Mouse (Mus musculus) cerebellum, postnatal 25 days (tissue): ENCODE measurements around the gene Hemgn.

Source experiments
- DNase-seq, 2 experiments: peaks; one replicate each; pipeline ENCODE4 v3.0.0; 2021; ENCODE audit warnings: mixed read lengths in 2 of 2

The Hemgn gene

DNA sequence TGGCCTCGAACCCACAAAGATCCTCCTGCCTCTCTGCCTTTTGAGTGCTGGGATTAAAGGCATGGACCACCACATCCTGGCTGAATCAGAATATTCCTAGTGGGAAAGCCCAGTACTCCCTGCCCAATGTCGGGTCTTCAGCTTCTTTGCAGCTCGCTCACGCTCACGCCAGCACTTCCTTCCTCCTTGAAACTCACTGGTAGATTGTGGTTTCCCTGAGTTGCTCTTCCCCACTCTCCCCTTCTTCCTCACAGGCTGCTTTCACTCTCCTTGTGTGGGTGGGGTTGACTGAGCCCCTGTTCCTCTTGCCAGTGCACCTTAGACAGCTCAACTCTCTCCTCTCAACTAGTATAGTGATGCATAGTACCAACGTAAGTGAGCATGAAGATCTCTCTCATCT lies 1.8 kb downstream of the Hemgn start:
- no peak for DNase-seq

DNA sequence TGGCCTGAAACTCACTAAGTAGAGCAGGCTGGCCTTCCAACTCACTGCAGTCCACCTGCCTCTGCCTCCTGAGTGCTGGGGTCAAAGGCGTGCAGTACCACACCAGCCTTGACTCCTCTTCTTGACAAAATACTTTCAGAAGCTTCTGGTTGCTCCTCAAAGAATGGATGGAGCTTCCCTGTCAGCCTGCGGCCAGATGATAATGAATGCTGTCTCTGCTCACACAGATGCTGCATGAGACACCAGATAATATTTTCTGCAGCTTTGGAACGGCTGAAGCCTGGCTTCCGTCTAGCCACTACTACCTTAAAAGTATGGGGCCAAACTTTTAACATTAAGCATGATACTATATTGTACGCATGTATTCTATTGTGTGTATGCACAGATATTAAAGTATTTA lies 2.6 kb downstream of the Hemgn start:
- no peak for DNase-seq

DNA sequence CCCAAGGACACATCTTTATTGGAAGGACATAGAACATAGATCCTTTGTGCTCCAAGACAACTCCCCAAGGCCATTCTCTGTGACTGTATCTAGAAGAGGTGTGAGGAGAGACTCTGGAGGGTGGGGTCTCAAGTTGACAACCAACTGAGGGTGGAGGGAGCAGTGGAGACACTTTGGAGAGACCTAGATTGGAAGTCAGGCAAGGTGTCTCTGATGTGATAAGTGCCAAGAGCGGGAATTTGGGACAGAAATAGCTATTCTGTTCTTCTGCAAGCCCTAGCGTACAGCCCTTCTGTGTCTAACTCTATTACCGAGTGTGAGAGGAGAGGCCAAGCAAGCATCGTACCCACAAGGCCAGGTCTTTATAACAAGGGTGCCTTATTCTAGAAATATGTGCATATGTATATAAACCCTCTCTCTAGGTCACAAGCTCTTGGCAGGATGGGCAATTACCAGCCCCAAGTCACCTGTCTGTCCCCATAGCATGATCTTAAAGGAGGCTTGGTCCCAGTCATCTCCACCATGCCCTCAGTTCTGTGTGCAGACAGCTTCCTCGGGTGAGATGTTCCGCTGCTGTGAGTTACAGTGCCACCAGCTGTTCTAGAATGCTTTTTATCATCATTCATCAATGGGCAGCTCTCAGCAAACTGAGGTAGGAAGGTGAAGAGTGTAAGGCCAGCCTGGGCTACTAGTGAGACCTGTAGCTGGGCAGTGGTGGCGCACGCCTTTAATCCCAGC lies 6.2 kb downstream of the Hemgn start:
- DNase-seq, result no peak

DNA sequence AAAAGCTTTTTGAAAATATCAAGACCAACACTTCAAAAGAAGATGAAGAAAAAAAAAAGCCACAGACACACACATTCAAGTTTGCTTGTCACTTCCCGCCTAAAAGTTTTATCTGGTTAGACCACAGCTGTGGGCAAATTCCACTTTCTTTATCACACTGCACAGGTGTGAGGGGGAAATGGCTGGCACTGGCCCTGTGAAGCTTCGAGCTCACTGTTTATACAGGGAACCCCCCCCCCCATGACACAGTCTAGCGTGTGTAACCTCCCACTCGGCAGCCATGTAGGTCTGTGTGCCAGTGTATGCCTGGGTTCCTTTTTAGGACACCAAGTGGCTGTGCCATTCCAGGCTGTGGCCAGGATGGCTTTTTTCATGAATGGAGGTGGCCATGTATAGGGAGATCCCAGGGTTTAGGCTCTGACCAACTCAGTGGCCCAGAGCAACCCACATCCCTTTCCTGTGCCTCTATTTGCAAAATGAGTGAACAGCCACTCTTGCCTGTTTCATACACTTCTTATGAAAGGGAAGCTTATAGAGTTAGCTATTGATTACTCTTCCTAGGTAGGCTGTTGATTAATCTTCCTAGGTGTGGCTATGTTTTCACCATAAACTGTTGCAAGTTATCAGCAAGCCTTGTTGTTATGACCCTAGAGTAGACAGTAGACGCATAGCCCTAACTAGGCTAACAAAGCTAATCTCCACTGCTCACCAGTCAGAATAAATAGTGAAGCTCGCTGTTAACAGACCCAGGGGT lies 9.1 kb downstream of the Hemgn start:
- DNase-seq, result no peak

DNA sequence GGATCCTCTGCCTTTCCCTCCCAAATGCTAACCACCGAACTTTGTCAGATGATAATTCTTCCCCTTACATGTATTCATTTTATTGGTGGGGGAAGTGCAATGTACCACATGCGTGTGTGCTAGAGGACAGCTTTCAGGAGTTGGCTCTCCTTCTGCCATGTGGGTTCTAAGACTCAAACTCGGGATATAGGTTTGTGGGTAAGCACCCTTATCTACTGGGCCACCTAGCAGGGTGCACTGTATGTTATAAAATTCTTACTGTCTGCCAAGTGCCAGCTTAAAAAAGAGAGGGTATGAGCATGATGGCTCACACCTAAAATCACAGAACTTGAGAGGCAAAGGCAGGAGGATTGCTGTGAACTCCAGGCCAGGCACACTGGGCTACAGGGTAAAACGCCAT lies 14.5 kb downstream of the Hemgn start:
- no peak for DNase-seq

DNA sequence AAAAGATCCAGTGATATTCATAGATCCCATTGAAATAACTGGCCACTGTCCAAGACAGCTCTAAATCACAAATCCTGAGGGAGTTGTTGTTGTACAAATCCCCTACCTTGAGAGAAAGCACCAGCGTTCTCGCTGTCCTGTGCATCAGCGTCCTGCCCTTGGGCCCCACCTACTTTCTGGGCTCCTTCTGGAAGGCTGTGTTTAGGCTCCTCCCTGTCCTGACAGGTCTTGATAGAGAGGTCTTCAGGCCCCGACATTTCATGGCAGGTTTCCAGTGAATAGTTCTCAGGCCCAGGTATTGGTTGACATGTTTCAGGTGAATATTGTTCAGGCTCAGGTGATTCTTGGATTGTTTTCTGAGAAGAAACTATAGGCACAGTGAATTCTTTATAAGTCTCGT lies 17.6 kb downstream of the Hemgn start:
- DNase-seq, result no peak

DNA sequence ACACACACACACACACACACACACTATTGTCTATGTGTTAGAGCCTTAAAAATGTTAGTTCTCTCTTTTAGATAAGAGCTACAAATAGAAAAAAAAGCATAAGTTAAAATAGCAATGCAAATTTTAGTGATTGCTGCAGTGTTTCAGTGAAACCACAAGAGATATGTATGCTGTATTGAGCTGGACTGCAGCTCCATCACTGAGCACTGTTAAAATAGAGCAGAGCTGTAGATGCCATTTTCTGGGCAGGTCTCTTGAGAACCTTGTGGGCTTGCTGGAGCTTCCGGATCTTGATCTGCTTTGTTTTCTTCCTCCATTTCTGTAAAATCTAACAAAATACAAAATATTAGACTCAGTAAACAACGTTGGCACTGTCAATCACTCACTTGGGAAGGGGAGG lies 18.9 kb downstream of the Hemgn start:
- DNase-seq, result no peak

DNA sequence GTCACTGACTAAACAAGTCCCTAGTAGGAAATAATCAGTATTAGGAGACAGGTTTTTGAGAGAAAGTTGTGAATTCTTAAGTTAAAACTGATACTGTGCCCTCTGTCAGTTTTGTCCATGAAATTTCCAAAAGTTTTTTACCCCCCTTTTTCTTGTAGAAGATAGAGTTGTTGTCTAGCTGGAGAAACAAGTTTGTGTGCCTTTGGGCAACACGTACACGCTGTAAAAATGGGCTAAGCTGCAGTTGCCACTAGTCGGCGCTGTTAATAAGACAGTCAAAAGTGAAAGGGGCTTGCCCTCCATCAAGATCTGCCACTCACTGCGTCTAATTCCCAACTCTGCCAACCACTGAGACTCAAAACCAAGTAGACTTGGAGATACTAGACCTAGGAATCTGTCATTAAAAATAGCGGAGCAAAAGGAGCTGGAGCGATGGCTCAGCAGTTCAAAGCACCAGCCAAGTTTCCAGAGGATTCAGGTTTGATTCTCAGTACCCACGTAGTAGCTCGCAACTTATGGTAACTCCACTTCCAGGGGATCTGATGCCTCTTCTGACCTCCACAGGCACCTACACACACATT lies 22.8 kb downstream of the Hemgn start:
- DNase-seq, result peak; percentile 79 to 87

DNA sequence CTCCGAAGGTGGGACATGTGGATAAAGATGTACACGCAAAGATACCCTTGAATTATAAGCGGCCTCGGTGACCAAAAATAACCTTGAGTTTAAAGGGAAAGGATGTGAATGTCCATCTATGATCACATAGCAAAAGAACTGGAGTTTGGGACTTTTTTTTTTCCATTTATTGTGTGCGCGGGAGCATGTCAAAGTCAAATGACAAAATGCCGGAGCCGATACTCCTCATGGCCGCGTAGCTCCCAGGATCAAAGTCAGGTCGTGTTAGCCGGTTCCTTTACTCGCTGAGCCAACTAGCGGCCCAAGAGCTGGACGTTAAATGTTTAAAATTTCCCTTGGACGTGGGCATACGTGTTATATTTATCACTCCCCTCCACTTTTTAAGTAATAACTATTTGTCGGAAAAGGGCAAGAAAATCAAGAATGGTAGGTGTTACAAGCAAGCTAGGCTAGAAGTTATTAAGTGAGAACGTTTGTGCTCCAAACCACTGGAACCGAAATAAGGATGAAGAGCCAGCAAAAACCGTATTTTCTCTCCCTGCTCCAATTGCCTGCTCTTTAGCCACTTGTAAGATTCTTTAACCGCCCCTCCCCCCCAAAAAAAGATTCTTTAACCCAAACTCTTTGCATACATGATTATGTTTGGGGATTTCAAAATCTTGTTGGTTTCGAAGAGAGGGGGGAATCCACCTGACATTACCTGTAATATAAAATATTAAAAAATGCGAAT lies 23.5 kb downstream of the Hemgn start:
- peak in 1 of 2 experiments; percentile 60 for DNase-seq

DNA sequence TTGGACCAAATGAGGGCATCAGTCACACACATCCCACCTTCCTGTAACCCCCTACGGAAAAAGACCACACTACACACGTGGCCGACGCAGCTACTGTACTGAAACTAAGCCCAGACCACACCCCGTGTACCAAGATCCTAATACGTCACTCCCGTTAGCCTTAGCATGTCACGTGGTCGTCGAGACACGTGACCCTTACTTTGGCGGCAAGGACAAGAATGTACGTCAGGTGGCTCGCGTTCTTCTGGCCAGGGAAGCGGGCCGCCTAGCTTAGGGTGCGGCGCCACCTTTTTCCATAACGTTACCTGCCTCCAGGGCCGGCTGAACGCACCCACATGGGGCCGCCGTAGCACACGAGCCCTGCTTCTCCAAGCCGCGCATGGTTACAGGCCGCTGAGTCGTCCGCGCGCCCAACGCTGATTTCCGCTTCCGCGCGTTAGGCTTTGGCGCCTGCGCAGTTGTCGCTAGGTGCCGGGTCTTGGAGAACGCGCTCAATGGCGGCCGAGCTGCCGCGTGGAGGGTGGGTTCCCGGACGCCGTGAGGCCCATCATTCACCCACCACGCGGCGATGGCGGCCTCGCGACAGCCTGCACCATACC lies 24.2 kb downstream of the Hemgn start, which contains the start of gene Trmo:
Gene Trmo, minus strand, starts transcription at position 425 of the 599 bp plus-strand sequence.
- peak; percentile 97 for DNase-seq

DNA sequence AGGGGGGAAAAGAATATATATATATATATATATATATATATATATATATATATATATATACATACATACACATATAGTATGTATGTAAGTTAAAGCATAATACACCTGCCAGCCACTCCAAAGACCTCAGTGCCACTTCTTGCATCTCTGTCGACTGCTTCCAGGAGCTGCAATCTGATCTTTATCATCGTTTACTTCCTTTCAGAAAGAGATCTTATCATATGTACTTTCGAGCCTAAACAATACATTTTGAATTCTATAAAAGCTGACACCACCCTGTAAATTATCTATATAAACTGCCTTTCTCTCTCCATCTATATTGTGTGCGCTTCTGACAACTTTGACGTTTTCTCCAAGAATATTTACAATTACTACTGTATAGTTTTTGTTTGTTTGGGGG lies 24.8 kb downstream of the Hemgn start:
- no peak for DNase-seq

DNA sequence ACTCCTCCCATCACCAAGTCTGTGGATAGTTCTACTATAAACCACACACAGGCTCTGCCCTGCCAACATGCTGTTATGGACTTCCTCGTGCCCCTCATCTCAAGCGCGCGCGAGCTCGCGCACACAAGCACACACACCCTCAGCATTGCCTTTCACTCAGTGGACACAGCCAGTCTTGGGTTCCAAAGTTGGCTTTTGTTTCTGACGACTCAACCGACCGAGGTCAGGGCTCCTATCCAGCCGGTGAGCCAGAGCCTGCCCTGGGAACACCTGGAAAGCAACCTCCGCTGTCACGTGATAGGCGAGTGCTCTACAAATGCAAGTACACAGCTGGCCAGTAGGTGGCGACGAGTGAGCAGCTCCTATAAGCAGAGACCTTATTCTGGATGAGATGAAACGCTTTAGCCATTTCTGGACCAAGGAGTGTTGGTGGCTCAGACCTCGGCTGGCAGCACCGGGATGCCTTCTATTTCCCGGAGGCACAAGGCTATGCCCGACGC lies 38.4 kb downstream of the Hemgn start:
- peak; percentile 87 to 92 for DNase-seq

DNA sequence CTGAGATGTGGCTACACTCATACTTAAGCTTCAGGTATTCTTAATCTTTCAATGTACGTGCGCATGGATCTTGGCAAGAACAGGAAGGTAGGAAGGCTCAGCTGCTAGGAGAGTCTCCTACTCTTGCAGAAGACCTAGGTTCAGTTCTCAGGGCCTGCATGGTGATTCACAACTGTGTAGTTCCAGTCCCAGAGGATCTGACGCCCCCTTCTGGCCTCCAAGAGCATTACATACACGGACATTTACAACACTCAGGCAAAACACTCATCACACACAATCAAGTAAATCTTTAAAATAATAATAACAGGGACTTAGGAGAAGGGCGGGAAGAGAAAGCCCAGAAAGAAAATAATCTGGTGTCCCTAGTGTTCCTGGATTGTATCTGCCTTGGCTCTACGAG lies 38.9 kb downstream of the Hemgn start:
- peak; percentile 34 to 62 for DNase-seq

DNA sequence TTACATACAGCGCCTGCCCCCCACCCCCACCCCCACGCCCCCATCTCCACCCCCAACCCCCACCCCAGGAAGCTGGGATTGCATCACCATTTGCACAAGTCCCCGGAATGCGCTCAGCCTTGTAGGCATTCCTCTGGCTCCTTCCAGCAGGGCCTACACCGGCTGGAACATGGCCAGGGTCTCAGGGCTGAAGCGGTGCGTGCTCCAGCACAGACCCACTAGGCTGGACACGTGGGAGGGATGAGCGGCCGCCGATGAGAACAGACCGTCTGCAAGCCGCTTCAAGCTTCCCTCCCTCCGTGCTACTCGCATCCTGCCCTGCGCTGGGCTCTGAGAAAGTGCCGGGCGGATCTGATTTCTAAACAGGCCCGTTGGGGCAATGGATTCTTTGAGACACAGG lies 42.3 kb downstream of the Hemgn start:
- peak; percentile 71 to 86 for DNase-seq

DNA sequence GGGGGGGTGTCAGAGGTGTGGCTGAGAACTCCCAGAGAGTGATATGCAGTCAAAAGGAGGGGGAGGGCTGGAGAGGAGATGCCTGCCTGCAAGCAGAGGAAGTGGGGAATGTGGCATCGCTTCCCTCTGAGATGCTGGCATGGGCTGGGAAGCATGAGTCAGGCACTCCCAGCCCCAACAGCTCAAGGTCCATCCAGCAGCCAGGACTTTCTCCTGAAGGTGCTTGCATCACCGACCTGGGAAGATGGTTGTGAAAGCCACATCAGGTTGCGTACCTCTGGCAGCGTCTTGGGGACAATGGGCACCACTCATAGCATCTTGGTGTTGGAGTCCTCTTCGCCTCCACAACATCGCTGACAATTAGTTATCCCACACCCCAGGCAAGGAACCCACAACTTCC lies 42.9 kb downstream of the Hemgn start:
- peak; percentile 33 to 49 for DNase-seq

DNA sequence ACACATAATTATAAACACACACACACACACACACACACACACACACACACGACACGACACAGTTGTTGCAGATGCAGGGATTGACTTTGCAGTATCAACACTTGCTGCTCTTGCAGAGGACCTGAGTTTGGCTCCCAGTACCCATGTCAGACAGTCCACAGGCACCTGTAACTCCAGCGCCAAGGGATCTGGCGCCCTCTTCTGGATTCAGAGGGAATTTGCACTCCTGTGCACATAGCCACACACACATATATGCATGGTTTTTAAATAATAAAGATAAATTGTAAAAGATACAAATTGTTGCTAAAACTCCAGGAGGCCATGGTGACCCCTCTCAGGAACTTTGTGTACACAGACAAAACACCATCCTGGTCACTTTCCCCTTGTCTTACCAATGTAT lies 44.2 kb downstream of the Hemgn start:
- no peak for DNase-seq

DNA sequence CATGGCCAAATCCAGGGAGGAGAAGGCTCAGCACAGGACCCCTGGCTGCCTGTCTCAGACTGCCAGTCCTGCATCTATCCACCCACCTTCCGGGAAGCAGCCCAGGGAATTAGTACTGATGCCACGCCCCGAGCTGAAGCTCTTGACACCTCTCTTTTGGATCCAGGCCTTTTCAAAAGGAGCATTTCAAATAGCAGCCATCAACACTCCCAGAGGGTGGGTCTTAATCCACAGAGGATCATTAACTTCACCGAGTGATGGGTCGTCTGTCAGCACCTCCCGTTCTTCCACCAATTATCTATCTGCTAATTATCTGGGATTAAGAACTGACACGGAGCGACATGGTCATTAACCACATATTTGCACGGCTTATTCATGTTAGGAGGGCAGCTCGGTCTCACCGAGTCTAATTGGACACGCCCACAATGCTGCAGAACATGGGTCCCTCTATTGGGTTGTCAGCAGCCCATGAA lies 45.8 kb downstream of the Hemgn start:
- no peak for DNase-seq

DNA sequence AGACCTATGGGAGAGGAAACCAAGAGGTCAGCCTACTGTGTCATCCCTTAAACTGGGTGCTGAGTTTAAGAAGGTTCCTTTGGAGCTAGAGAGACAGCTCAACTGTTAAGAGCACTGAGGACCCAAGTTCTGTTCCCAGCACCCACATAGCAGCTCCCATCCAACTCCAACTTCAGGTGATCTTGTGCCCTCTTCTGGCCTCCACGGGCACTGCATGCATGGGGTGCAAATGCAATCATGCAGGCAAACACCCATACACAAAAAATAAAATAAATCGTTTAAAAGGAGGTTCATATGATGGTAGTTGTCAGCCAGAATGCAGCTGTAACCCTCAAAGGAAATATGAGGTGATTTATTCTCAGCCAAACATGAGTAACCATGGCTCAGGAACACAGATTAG lies 48.9 kb downstream of the Hemgn start:
- DNase-seq, result no peak

DNA sequence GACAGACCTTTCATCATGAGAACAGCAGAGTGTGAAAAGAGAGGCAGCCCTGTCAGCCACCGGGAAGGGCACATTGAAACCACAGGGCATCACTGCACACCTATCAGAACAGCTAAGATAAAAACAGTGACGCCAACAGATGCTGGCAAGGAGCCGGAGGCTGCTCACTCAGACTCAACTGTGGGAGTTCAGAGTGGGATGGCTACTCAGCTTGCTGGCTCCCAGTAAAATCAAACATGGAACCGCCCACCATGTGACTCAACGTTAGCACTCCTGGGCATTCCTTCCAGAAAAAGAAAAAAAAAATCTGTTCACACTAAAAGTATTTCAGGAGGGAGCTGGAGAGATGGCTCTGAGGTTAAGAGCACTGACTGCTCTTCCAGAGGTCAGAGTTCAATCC lies 52.0 kb downstream of the Hemgn start:
- no peak for DNase-seq

DNA sequence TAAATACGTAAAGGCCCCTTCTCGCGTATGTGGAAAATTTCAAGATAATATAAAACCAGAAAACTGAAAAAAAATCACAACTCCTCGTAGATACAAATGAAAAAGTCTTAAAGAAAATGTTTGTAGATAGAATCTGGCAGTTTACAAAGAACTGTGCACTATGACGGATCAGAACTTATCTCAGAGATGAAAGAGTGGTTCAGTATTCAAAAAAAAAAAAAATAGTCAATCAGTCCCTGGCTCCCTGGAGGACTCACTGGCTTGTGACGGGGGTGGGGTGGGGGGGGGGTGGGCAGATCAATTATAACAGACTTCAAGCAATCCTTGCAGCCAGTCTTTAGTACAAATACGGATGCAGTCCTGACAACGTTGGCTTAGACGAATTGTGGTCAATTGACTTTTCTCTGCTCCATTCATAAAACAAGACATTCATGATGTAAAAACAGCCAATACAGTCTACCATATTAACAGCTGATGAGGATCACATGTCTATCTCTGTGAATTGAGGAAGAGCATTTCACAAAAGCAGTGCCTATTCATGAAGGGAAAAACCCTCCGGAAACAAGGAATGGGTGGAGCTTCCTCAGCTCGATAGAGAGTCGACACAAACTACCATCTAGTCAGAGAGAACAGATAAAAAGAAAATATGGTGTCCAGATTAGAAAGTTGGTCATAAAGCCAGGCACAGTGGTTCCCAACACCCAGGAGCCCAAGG lies 53.6 kb downstream of the Hemgn start:
- no peak for DNase-seq

DNA sequence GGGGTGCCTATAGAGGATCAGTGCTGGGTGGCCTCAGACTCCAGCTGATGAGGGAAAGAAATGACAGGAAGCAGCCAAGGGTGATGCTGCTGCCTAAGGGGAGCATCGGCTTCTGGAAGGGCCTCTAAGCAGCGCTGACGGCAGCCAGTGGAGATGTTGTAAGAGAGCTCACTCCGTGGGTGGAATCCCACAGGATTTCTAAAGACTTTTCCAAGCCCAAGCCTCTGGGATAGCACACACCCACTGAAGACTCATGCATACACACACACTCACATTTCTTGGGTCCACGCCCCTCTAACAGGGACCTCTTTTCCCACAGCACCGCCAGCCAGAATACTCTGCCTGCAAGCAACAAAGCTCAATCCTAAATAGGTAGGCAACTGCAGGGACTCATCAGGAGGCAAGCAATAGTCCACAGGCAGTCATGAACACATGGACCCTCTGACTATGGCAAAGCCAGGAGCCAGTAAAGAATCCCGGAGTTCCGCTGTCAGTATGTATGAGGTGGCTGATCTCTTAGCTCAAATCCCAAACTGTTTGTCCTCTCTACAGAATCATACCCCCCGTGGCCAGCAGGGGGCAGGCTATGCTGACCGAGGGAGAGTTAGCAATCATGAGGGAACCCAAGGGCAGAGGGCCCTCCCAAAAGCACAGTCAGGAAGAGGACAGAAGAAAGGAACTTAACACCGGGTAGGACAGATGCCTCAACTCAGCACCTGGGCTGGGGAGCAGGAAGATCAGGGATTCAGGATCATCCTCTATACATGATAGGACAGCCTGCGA lies 56.8 kb downstream of the Hemgn start:
- DNase-seq, result peak; percentile 71 to 83
